Mouse (Mus musculus) heart, postnatal 0 days (tissue): ENCODE measurements around the gene Specc1. TPM values are rescaled to one million over a fixed set of nuclear protein-coding genes. Genes with fewer than 3 reads are reported as not detected.

ENCODE experiments used
- ATAC-seq: fragments of 200-750 bp; cut with Nextera tagmentation; 2 replicates; pipeline ENCODE4 v1.8.0; 2017; ENCODE audit warnings: low read depth, moderate number of reproducible peaks, moderate library complexity; ENCODE audit not compliant: insufficient read depth
- DNase-seq: peaks from one replicate; pipeline ENCODE4 v3.0.0-alpha.2; 2016; ENCODE audit warnings: low spot score
- H3K27ac ChIP-seq: fragments of 300-500 bp; sonication (generic); 2 replicates; pipeline ENCODE4 v1.5.1; 2014; ENCODE audit warnings: low read depth, mild to moderate bottlenecking
- H3K27me3 ChIP-seq: fragments of 300-500 bp; sonication (generic); 2 replicates; pipeline ENCODE4 v1.6.1; 2014; ENCODE audit warnings: low read length, mixed read lengths; ENCODE audit not compliant: control insufficient read depth, insufficient read depth
- H3K36me3 ChIP-seq: fragments of 300-500 bp; sonication (generic); replicated peaks from 2 replicates; pipeline ENCODE4 v1.6.1; 2014; ENCODE audit warnings: low read length, mixed read lengths; ENCODE audit not compliant: control insufficient read depth, insufficient read depth
- H3K4me1 ChIP-seq: fragments of 300-500 bp; sonication (generic); 2 replicates; pipeline ENCODE4 v1.6.1; 2014; ENCODE audit warnings: antibody characterized with exemption; ENCODE audit not compliant: control insufficient read depth, insufficient read depth
- H3K4me2 ChIP-seq: fragments of 300-500 bp; sonication (generic); 2 replicates; pipeline ENCODE4 v1.6.1; 2014; ENCODE audit warnings: low read depth, mild to moderate bottlenecking, low read length, moderate library complexity
- H3K4me3 ChIP-seq: fragments of 300-500 bp; sonication (generic); 2 replicates; pipeline ENCODE4 v1.5.1; 2014; ENCODE audit warnings: low read depth, low read length
- H3K9ac ChIP-seq: fragments of 300-500 bp; sonication (generic); replicated peaks from 2 replicates; pipeline ENCODE4 v1.6.1; 2014; ENCODE audit warnings: low read depth, low read length, mixed read lengths
- H3K9me3 ChIP-seq: fragments of 300-500 bp; sonication (generic); replicated peaks from 2 replicates; pipeline ENCODE4 v1.6.1; 2016; ENCODE audit warnings: low read length; ENCODE audit not compliant: control insufficient read depth
- CTCF ChIP-seq: IDR thresholded peaks from 2 replicates; pipeline ENCODE4 v1.5.1; 2016; ENCODE audit warnings: antibody characterized with exemption, control low read depth, low read depth
- EP300 ChIP-seq: IDR thresholded peaks from 2 replicates; pipeline ENCODE4 v1.6.1; 2016; ENCODE audit warnings: antibody characterized with exemption, low read depth
- WGBS: fragments of 180-500 bp; shearing (Covaris S2); extraction: QIAGEN DNeasy Blood & Tissue Kit; methylation state at CpG from one replicate; pipeline ENCODE4 v1.1.7; 2014; 5-methylcytosine and 5-hydroxymethylcytosine counted together
- polyA plus RNA-seq: library from polyadenylated mRNA; unstranded; fragments of >200 nt; fragmentation: Nextera tagmentation; extraction: Ambion mirVana; gene quantifications from 2 replicates; pipeline ENCODE4 v1.2.1, GENCODE M21; 2015
- total RNA-seq: library from RNA; depleted of rRNA; stranded (reverse); fragments of >200 nt; gene quantifications from 2 replicates; pipeline ENCODE4 v1.2.3, GENCODE M21; 2014; ENCODE audit warnings: low replicate concordance

The Specc1 gene
- total and polyA plus RNA-seq, 2 experiments from 2014 or later = 5.2 to 8.4 TPM

DNA sequence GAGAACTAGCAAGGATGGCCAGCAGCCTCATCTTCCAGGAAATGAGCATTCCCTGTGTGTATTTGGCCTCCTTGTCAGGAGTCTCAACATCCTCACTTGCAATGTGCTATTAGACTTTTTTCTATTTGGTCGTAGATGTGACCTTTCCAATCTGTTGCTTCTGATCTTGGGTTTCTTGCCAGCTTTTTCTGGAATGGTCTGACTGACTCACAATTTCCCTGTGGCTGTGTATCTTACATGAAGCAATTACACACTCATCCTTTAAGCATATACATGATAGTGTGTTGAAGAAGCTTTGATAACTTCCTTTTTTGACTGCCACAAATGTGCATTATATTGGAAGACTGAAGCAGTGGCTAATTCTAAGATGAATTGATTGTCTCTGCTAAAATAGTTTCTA is 190.1 kb downstream of the Specc1 start:
- Histone ChIP-seq H3K4me3 (no peak overlapping the region), H3K9ac (no peak overlapping the region), H3K4me1 (no peaks in the 10 kb centered on the region), H3K4me2 (no peak overlapping the region), H3K36me3 (peaks cover 7% of the 10 kb centered on the region), H3K27ac (no peak overlapping the region), H3K9me3 (no peaks in the 10 kb centered on the region), H3K27me3 (no peaks in the 10 kb centered on the region)
- no peak for TF ChIP-seq CTCF
- no peak for TF ChIP-seq EP300
- WGBS = 59% methylated on average over 1 of the region's 1 CpGs
- DNase-seq = no peak
- no peak for ATAC-seq

DNA sequence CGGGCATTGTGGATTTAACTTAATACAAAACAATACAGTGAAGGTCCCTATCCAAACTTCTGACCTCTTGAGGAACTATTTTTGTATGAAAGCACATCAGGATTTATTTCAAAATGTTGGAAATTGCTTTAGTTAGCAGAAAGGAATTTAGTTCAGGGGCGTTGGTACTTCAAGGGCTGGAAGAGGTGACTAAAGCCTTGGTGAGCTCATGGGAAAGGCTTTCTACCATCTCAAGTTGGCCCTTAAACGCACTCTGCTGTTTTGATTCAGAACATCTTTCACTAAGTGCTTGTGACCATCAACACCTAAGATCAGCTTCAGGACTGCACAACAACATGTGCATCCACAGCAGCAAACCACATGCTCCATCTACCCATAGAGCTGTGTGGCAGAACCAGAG is 191.5 kb downstream of the Specc1 start:
- H3K4me3 ChIP-seq = no peak overlapping the region
- 75% methylated on average over 3 of the region's 3 CpGs for WGBS
- H3K9me3 ChIP-seq = no peaks in the 10 kb centered on the region
- no peaks in the 10 kb centered on the region for H3K4me1 ChIP-seq
- H3K4me2 ChIP-seq = no peak overlapping the region
- DNase-seq = no peak
- H3K27me3 ChIP-seq = no peaks in the 10 kb centered on the region
- H3K27ac ChIP-seq = no peak overlapping the region
- H3K9ac ChIP-seq = no peak overlapping the region
- no peak for ATAC-seq
- H3K36me3 ChIP-seq = peaks cover 7% of the 10 kb centered on the region
- TF ChIP-seq EP300 (no peak), CTCF (no peak)

DNA sequence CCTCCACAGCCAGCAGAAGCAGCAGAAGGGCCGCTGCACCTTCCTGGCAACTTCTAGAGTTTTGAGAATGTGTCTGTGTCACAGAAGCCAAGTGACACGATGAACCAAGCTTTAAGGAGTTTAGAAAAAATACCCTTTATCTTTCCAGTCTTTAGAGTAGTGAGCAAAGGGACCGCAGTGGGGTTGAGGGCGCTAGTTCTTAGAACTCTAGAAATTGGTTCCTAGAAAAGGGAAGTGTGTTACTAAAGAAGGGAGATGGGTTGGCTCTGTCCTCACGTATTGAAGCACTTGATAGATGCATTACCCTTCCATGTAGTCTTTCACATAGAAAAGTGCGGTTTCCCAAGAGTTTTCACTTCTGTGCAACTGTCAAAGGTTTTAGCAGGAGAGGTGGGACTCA is 191.9 kb downstream of the Specc1 start:
- peaks cover 7% of the 10 kb centered on the region for H3K36me3 ChIP-seq
- no peak overlapping the region for H3K27ac ChIP-seq
- TF ChIP-seq CTCF (no peak), EP300 (no peak)
- H3K4me2 ChIP-seq = no peak overlapping the region
- H3K4me3 ChIP-seq = no peak overlapping the region
- no peak overlapping the region for H3K9ac ChIP-seq
- WGBS = 78% methylated on average over 6 of the region's 6 CpGs
- DNase-seq (no peak), ATAC-seq (no peak)
- H3K9me3 ChIP-seq = no peaks in the 10 kb centered on the region
- H3K27me3 ChIP-seq = no peaks in the 10 kb centered on the region
- H3K4me1 ChIP-seq = no peaks in the 10 kb centered on the region

DNA sequence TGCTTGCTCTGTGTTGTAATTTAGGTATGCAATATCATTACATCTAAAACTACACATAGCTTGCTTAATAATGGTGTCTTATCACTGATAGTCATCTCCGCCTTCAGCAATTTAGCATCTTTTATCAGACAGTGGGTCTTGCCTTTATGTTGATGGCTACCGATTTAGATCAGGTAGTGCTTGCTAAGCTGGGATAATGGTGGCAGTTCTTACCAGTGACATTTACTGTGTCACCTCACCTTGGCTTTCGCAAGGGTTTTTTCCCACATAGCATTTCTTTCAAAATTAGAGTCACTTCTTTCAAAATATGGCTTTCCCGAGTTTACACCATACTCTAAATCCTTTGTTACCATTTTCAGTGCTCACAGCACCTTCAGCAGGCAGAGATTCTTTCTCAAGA is 196.5 kb downstream of the Specc1 start:
- Histone ChIP-seq H3K9ac (no peak overlapping the region), H3K4me1 (no peaks in the 10 kb centered on the region), H3K4me3 (no peak overlapping the region), H3K36me3 (0 out of 2 replicates have a peak, but pooled peaks cover 3% of the 10 kb centered on the region), H3K4me2 (no peak overlapping the region), H3K9me3 (no peaks in the 10 kb centered on the region), H3K27me3 (no peaks in the 10 kb centered on the region), H3K27ac (no peak overlapping the region)
- DNase-seq = no peak
- TF ChIP-seq EP300 (no peak), CTCF (no peak)
- no peak for ATAC-seq
- 84% methylated on average over 4 of the region's 4 CpGs for WGBS

DNA sequence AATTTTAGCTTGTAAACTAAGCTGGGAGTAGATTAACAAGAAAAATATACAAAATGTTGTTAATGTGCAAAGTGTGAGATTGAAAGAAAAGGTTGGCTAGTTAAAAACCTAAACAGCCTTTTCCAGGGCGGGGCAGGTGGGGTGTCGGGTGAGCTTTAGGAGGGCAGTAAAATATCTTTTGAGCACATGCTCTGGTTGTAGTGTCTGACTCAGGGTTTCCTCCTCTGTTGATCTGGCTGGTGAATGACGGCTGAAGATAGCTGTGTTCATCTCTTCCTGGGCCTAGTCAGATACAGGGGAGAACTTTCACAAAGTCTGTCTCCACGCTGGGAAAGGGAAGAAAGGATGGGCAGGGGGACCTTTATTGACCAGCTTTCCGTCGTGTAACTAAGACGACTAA is 203.2 kb downstream of the Specc1 start:
- no peak for DNase-seq
- WGBS = 83% methylated on average over 7 of the region's 7 CpGs
- Histone ChIP-seq H3K4me3 (no peak overlapping the region), H3K27me3 (no peaks in the 10 kb centered on the region), H3K4me1 (no peaks in the 10 kb centered on the region), H3K9me3 (no peaks in the 10 kb centered on the region), H3K36me3 (0 out of 2 replicates have a peak, but pooled peaks cover 3% of the 10 kb centered on the region), H3K27ac (no peak overlapping the region), H3K9ac (no peak overlapping the region), H3K4me2 (no peak overlapping the region)
- ATAC-seq = no peak
- TF ChIP-seq EP300 (no peak), CTCF (no peak)

DNA sequence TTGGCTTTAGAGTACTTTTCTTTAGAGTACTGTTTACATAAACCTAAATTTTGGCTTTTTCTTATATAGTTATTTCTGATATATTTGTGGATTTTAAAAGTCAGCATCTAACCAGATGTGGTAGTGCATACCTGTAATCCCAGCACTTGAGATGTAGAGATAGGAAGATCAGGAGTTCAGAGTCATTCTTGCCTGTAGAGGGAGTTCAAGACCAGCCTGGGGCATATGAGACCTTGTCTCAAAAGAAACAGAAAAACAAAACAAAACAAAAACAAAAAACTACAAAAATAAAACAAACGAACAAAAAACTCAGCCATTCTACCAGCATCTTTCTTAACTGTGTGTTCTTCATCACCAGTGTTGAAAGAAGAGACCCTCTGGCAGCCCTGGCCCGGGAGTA is 204.9 kb downstream of the Specc1 start:
- Histone ChIP-seq H3K4me3 (no peak overlapping the region), H3K9ac (no peak overlapping the region), H3K9me3 (no peaks in the 10 kb centered on the region), H3K36me3 (0 out of 2 replicates have a peak, but pooled peaks cover 3% of the 10 kb centered on the region), H3K27me3 (no peaks in the 10 kb centered on the region), H3K27ac (no peak overlapping the region), H3K4me2 (no peak overlapping the region), H3K4me1 (no peaks in the 10 kb centered on the region)
- no peak for TF ChIP-seq EP300
- no peak for TF ChIP-seq CTCF
- DNase-seq = no peak
- ATAC-seq = no peak
- WGBS = 80% methylated on average over 2 of the region's 2 CpGs
